Mouse (Mus musculus): ENCODE measurements around the gene Zfyve28. TPM values are rescaled to one million over a fixed set of nuclear protein-coding genes. Genes with fewer than 3 reads are reported as not detected.

Zfyve28 gene
- total and polyA plus RNA-seq, 3 experiments = 0.12 to 0.14 TPM; not detected in 1

DNA sequence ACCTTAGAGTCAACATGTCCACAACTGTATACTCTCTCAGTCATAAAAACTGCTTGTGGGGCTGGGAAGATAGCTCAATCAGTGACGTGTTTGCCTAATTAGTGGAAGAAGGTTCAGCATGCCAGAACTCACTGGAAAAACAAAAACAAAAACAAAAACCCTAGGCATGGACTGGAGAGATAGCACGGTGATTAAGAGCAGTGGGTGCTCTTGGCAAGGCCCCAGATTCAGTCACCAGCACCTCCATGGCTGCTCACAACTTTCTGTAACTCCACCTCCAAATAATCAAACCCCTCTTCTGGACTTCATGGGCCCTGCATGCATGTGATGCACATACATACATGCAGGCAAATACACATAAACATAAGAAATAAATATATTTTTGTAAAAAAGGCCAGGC is 1.0 kb upstream of the Zfyve28 start:
- Histone ChIP-seq H3K4me3 (ENCODE audit: control insufficient read depth in 1 of 2, insufficient read depth in 1 of 2, low read depth in 2 of 2, low read length in 2 of 2) (no peak overlapping the region), H3K9ac (ENCODE audit: control insufficient read depth, low read depth, low read length, poor library complexity, severe bottlenecking) (no peak overlapping the region), H3K9me3 (replicated peaks; ENCODE audit: insufficient read depth, low read length) (no peaks in the 10 kb centered on the region), H3K36me3 (ENCODE audit: control insufficient read depth in 1 of 2, insufficient read depth in 2 of 2, low read length in 2 of 2) (no peaks in the 10 kb centered on the region), H3K27me3 (ENCODE audit: control insufficient read depth in 1 of 2, insufficient read depth in 2 of 2, low read length in 2 of 2) (peaks cover 4 to 8% of the 10 kb centered on the region in 2 experiments; a peak in 3 of 4 replicates), H3K4me1 (ENCODE audit: control insufficient read depth in 1 of 2, insufficient read depth in 2 of 2, low read length in 2 of 2) (no peaks in the 10 kb centered on the region), H3K27ac (ENCODE audit: control insufficient read depth, low read depth, low read length) (no peak overlapping the region), H3K79me2 (ENCODE audit: control insufficient read depth, insufficient read depth, low read length, poor library complexity) (no peaks in the 10 kb centered on the region)
- no peak for DNase-seq (ENCODE audit: low read depth, low spot score)
- TF ChIP-seq KAT2A (conservative IDR thresholded peaks at IDR 0.05; ENCODE audit: low read depth, low read length) (no peak), USF1 (IDR thresholded peaks at IDR 0.05; ENCODE audit: low read depth, low read length) (no peak), POLR2A (IDR thresholded peaks at IDR 0.05; ENCODE audit: control insufficient read depth in 1 of 2, insufficient read depth in 1 of 2, low read depth in 1 of 2, low read length in 2 of 2, poor library complexity in 1 of 2) (no peak), ZMIZ1 (IDR thresholded peaks at IDR 0.05; ENCODE audit: low read depth, low read length) (no peak), TBP (IDR thresholded peaks at IDR 0.05; ENCODE audit: low read depth, low read length) (no peak), MYB (IDR thresholded peaks at IDR 0.05; ENCODE audit: low read depth, low read length) (no peak), MEF2A (IDR thresholded peaks at IDR 0.05; ENCODE audit: extremely low read depth, insufficient replicate concordance, low read depth, low read length, poor library complexity, severe bottlenecking) (no peak), UBTF (IDR thresholded peaks at IDR 0.05; ENCODE audit: borderline replicate concordance, insufficient read depth, low read depth, low read length) (no peak), ZKSCAN1 (IDR thresholded peaks at IDR 0.05; ENCODE audit: low read depth, low read length) (no peak)

DNA sequence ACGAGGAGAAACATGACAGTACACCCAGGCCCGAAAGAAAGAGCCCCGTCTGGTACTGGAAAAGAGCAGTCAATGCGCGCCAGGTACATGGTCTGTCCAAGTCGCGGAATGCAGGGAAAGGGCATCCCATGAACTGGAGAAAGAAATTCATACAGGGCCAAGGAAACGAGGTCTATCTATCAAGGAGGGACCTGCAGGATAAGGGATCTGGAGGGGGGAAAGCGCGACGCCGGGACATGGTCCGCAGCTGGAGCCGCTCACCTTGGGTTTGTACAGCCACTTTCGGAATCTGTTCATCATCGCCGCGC is 457 bp downstream of the Zfyve28 start:
- Histone ChIP-seq H3K4me1 (ENCODE audit: control insufficient read depth in 1 of 2, insufficient read depth in 2 of 2, low read length in 2 of 2) (no peaks in the 10 kb centered on the region), H3K79me2 (ENCODE audit: control insufficient read depth, insufficient read depth, low read length, poor library complexity) (no peaks in the 10 kb centered on the region), H3K9ac (ENCODE audit: control insufficient read depth, low read depth, low read length, poor library complexity, severe bottlenecking) (no peak overlapping the region), H3K27ac (ENCODE audit: control insufficient read depth, low read depth, low read length) (no peak overlapping the region), H3K27me3 (ENCODE audit: control insufficient read depth in 1 of 2, insufficient read depth in 2 of 2, low read length in 2 of 2) (peaks cover 8 to 13% of the 10 kb centered on the region in 2 experiments; a peak in 3 of 4 replicates), H3K4me3 (ENCODE audit: control insufficient read depth in 1 of 2, insufficient read depth in 1 of 2, low read depth in 2 of 2, low read length in 2 of 2) (no peak overlapping the region), H3K9me3 (replicated peaks; ENCODE audit: insufficient read depth, low read length) (no peaks in the 10 kb centered on the region), H3K36me3 (ENCODE audit: control insufficient read depth in 1 of 2, insufficient read depth in 2 of 2, low read length in 2 of 2) (no peaks in the 10 kb centered on the region)
- DNase-seq (ENCODE audit: low read depth, low spot score) = no peak
- TF ChIP-seq POLR2AphosphoS2 (IDR thresholded peaks at IDR 0.05; ENCODE audit: low read length) (no peak), GATA1 (IDR thresholded peaks at IDR 0.05; ENCODE audit: low read depth, low read length) (no peak), CHD1 (IDR thresholded peaks at IDR 0.05; ENCODE audit: low read depth, low read length) (no peak), MYC (IDR thresholded peaks at IDR 0.05; ENCODE audit: low read depth, low read length) (no peak), BHLHE40 (IDR thresholded peaks at IDR 0.05; ENCODE audit: borderline replicate concordance, low read depth, low read length) (no peak), KAT2A (conservative IDR thresholded peaks at IDR 0.05; ENCODE audit: low read depth, low read length) (no peak), MAFK (IDR thresholded peaks at IDR 0.05; ENCODE audit: borderline replicate concordance, low read depth, low read length) (no peak), USF1 (IDR thresholded peaks at IDR 0.05; ENCODE audit: low read depth, low read length) (no peak), HCFC1 (IDR thresholded peaks at IDR 0.05; ENCODE audit: low read depth, low read length) (no peak), ETS1 (IDR thresholded peaks at IDR 0.05; ENCODE audit: low read depth, low read length) (no peak), MEF2A (IDR thresholded peaks at IDR 0.05; ENCODE audit: extremely low read depth, insufficient replicate concordance, low read depth, low read length, poor library complexity, severe bottlenecking) (no peak), RAD21 (IDR thresholded peaks at IDR 0.05; ENCODE audit: low read depth, low read length) (no peak)

Measured in MEL (cell line).